Mouse (Mus musculus): Measurements from ENCODE around the gene Tspan7.

DNA sequence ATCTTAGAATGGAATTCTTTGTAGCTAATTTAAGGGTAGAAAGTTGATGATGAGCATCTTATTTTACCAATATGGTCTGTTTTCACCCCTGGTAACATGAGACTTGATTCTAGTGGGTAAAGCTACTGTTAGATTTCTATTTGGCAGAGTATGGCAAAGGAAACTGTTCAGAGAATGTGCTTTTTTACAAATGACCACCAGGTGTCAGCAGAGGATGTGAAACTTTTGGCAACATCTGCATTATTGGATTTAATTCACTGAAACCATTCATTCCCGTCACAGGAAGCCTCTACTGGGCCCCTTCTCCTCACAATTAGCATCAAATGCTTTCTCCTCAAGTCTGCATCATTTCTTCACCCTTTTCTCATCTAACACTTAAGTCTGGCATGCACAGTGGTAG is 92.4 kb downstream of the Tspan7 start:
- TF ChIP-seq GATA1 (IDR thresholded peaks at IDR 0.05; ENCODE audit: borderline replicate concordance, low read length) = no peak
- TF ChIP-seq FLI1 (IDR thresholded peaks at IDR 0.05; ENCODE audit: low read length) = no peak

All from megakaryocyte, embryonic 14.5 days (primary cell).